Comparison of ENCODE assay signal across 22 mouse cellular contexts in the genomic region with DNA sequence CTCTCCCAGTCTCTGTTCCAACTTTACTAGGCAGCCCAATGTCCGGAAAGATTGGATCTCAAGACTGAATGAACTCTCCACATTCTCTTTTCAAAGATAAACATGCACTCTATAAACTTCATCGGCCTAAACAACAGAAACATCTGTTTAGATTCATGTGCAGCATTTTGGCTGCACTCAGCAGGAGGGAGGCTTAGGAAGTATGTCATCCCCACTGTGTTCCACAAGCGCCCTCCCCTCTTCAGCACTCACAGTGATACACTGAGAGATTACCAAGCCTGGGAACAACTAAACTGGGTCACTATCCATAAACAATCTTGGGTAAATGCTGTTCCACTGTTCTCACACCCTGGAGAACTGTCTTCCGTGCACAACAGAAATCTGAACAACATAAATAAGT.
DNase-seq lines count a peak whose midpoint lies in the region; ATAC-seq and TF ChIP-seq lines count a peak whose summit lies in the region.
"Had no signal": no experiment of that assay in that cellular context is flagged by ENCODE, and none has a peak within 500 bp of the region (broad histone marks: within the 10 kb centered on the region; RNA-seq: fewer than 3 reads in every experiment).

No protein-coding gene starts in this region.

- TF ChIP-seq POLR2A in lung, adult 2 months (IDR thresholded peaks at IDR 0.05; ENCODE audit: borderline replicate concordance, extremely low read depth, low read depth, low read length) = no peak

- H3K9me3 ChIP-seq in heart, postnatal 0 days (replicated peaks; ENCODE audit: control insufficient read depth, low read length) = no peaks in the 10 kb centered on the region
- H3K9me3 ChIP-seq in heart, embryonic 10.5 days = no peaks in the 10 kb centered on the region
- no peaks in the 10 kb centered on the region for H3K9me3 ChIP-seq in lung, embryonic 14.5 days (ENCODE audit: low read depth, low read length)
- H3K9me3 ChIP-seq in intestine, embryonic 16.5 days (ENCODE audit: control insufficient read depth, low read length) = no peaks in the 10 kb centered on the region
- H3K9me3 ChIP-seq in stomach, embryonic 14.5 days (ENCODE audit: control insufficient read depth, low read depth, low read length) = no peaks in the 10 kb centered on the region
- H3K9me3 ChIP-seq: heart, embryonic 13.5 days; hindbrain, embryonic 12.5 days; limb, embryonic 10.5 days; liver, embryonic 13.5 days; megakaryocyte, embryonic 14.5 days; midbrain, embryonic 15.5 days had no signal

- H3K9ac ChIP-seq in heart, postnatal 0 days (replicated peaks; ENCODE audit: low read depth, low read length) = no peak overlapping the region
- no peak overlapping the region for H3K9ac ChIP-seq in lung, embryonic 14.5 days
- no peak overlapping the region for H3K9ac ChIP-seq in intestine, embryonic 16.5 days (ENCODE audit: low read depth, low read length)
- no peak overlapping the region for H3K9ac ChIP-seq in stomach, embryonic 14.5 days (replicated peaks; ENCODE audit: low read depth, low read length)
- H3K9ac ChIP-seq: heart, embryonic 13.5 days; hindbrain, embryonic 12.5 days; liver, embryonic 13.5 days; midbrain, embryonic 15.5 days had no signal

- TF ChIP-seq EP300 in heart, postnatal 0 days (IDR thresholded peaks at IDR 0.05; ENCODE audit: low read depth) = no peak

- no peak overlapping the region for H3K4me2 ChIP-seq in heart, postnatal 0 days (ENCODE audit: low read depth, low read length)
- H3K4me2 ChIP-seq in lung, embryonic 14.5 days = no peak overlapping the region
- no peak overlapping the region for H3K4me2 ChIP-seq in intestine, embryonic 16.5 days (ENCODE audit: low read depth, low read length)
- no peak overlapping the region for H3K4me2 ChIP-seq in stomach, embryonic 14.5 days (replicated peaks; ENCODE audit: low read depth, low read length)
- H3K4me2 ChIP-seq: heart, embryonic 13.5 days; hindbrain, embryonic 12.5 days; liver, embryonic 13.5 days; midbrain, embryonic 15.5 days had no signal

- TF ChIP-seq CTCF in heart, postnatal 0 days (IDR thresholded peaks at IDR 0.05; ENCODE audit: low read depth) = no peak
- TF ChIP-seq CTCF in lung, embryonic 14.5 days (IDR thresholded peaks at IDR 0.05; ENCODE audit: low read depth) = no peak
- no peak for TF ChIP-seq CTCF in lung, adult 2 months (IDR thresholded peaks at IDR 0.05; ENCODE audit: insufficient read depth, low read length)

- no peaks in the 10 kb centered on the region for H3K27me3 ChIP-seq in heart, postnatal 0 days (ENCODE audit: control insufficient read depth, insufficient read depth, low read length)
- H3K27me3 ChIP-seq in heart, embryonic 10.5 days (ENCODE audit: insufficient read depth, poor library complexity, severe bottlenecking) = no peaks in the 10 kb centered on the region
- no peaks in the 10 kb centered on the region for H3K27me3 ChIP-seq in lung, embryonic 14.5 days (ENCODE audit: insufficient read depth, low read length)
- H3K27me3 ChIP-seq in intestine, embryonic 16.5 days (replicated peaks; ENCODE audit: control insufficient read depth, insufficient read depth, low read length) = no peaks in the 10 kb centered on the region
- no peaks in the 10 kb centered on the region for H3K27me3 ChIP-seq in stomach, embryonic 14.5 days (ENCODE audit: control insufficient read depth, insufficient read depth, low read length)
- H3K27me3 ChIP-seq: heart, embryonic 13.5 days; hindbrain, embryonic 12.5 days; liver, embryonic 13.5 days; midbrain, embryonic 15.5 days had no signal

- H3K4me3 ChIP-seq in heart, postnatal 0 days (ENCODE audit: low read depth, low read length) = no peak overlapping the region
- no peak overlapping the region for H3K4me3 ChIP-seq in heart, embryonic 10.5 days
- H3K4me3 ChIP-seq in lung, embryonic 14.5 days (ENCODE audit: low read depth, low read length) = no peak overlapping the region
- H3K4me3 ChIP-seq in lung, adult 2 months (replicated peaks; ENCODE audit: extremely low read depth, low read depth, low read length) = no peak overlapping the region
- no peak overlapping the region for H3K4me3 ChIP-seq in intestine, embryonic 16.5 days (ENCODE audit: low read length)
- no peak overlapping the region for H3K4me3 ChIP-seq in stomach, embryonic 14.5 days (ENCODE audit: low read depth, low read length)
- H3K4me3 ChIP-seq: erythroblast, embryonic 14.5 days; heart, embryonic 13.5 days; hindbrain, embryonic 12.5 days; layer of hippocampus, adult 2 months; left cerebral cortex, adult 2 months; limb, embryonic 10.5 days; liver, embryonic 13.5 days; megakaryocyte, embryonic 14.5 days; midbrain, embryonic 15.5 days had no signal

- 62% methylated on average over 4 of the region's 4 CpGs for WGBS in heart, postnatal 0 days
- 72% methylated on average over 4 of the region's 4 CpGs for WGBS in heart, embryonic 10.5 days
- 37% methylated on average over 4 of the region's 4 CpGs for WGBS in lung, embryonic 14.5 days
- 47% methylated on average over 4 of the region's 4 CpGs for WGBS in lung, adult 2 months
- 54% methylated on average over 4 of the region's 4 CpGs for WGBS in intestine, embryonic 16.5 days
- WGBS in stomach, embryonic 14.5 days = 47% methylated on average over 4 of the region's 4 CpGs

- no peaks in the 10 kb centered on the region for H3K4me1 ChIP-seq in heart, postnatal 0 days (ENCODE audit: control insufficient read depth, insufficient read depth)
- no peaks in the 10 kb centered on the region for H3K4me1 ChIP-seq in heart, embryonic 10.5 days
- no peaks in the 10 kb centered on the region for H3K4me1 ChIP-seq in lung, embryonic 14.5 days (ENCODE audit: insufficient read depth)
- no peaks in the 10 kb centered on the region for H3K4me1 ChIP-seq in lung, adult 2 months (ENCODE audit: control insufficient read depth, insufficient read depth, low read length)
- H3K4me1 ChIP-seq in intestine, embryonic 16.5 days (ENCODE audit: control insufficient read depth, insufficient read depth, low read length) = no peaks in the 10 kb centered on the region
- no peaks in the 10 kb centered on the region for H3K4me1 ChIP-seq in stomach, embryonic 14.5 days (ENCODE audit: control insufficient read depth, insufficient read depth, low read length)
- H3K4me1 ChIP-seq: hindbrain, embryonic 12.5 days; limb, embryonic 10.5 days; liver, embryonic 13.5 days; midbrain, embryonic 15.5 days had no signal

- no peak for ATAC-seq in heart, postnatal 0 days (ENCODE audit: insufficient read depth, low read depth)
- peak; percentile 97 for ATAC-seq in lung, embryonic 14.5 days (ENCODE audit: insufficient read depth)
- ATAC-seq in intestine, embryonic 16.5 days = peak; percentile 88
- peak; percentile 72; the same call in 1 of the 2 replicates for ATAC-seq in stomach, embryonic 14.5 days (ENCODE audit: insufficient number of reproducible peaks, insufficient read depth, low FRiP score, low read depth)
- ATAC-seq: forebrain, embryonic 14.5 days; inflammation-experienced regulatory T-cells, adult 6 months; midbrain, embryonic 15.5 days had no signal

- no peaks in the 10 kb centered on the region for H3K36me3 ChIP-seq in heart, postnatal 0 days (replicated peaks; ENCODE audit: control insufficient read depth, insufficient read depth, low read length)
- H3K36me3 ChIP-seq in heart, embryonic 10.5 days = no peaks in the 10 kb centered on the region
- no peaks in the 10 kb centered on the region for H3K36me3 ChIP-seq in lung, embryonic 14.5 days (ENCODE audit: insufficient read depth)
- H3K36me3 ChIP-seq in intestine, embryonic 16.5 days (ENCODE audit: control insufficient read depth, insufficient read depth, low read length) = no peaks in the 10 kb centered on the region
- H3K36me3 ChIP-seq in stomach, embryonic 14.5 days (ENCODE audit: control insufficient read depth, insufficient read depth, low read length) = no peaks in the 10 kb centered on the region
- H3K36me3 ChIP-seq: heart, embryonic 13.5 days; hindbrain, embryonic 12.5 days; limb, embryonic 10.5 days; liver, embryonic 13.5 days; midbrain, embryonic 15.5 days had no signal

- DNase-seq in heart, postnatal 0 days (ENCODE audit: low spot score) = peak; percentile 8
- DNase-seq in heart, embryonic 10.5 days (ENCODE audit: low spot score) = no peak
- peak; percentile 70 for DNase-seq in lung, embryonic 14.5 days
- DNase-seq in lung, adult 2 months = no peak
- DNase-seq in right cerebral cortex, postnatal 25 days = no peak
- DNase-seq in natural killer cell, adult 2 months (ENCODE audit: low spot score in 2 of 2) = no peak
- DNase-seq: adrenal gland, postnatal 14 days; cerebellum, adult 18-20 months; cerebellum, postnatal 36 days; liver, embryonic 13.5 days had no signal

- no peak overlapping the region for H3K27ac ChIP-seq in heart, postnatal 0 days (ENCODE audit: low read depth)
- H3K27ac ChIP-seq in heart, embryonic 10.5 days = no peak overlapping the region
- no peak overlapping the region for H3K27ac ChIP-seq in lung, embryonic 14.5 days (ENCODE audit: low read depth)
- no peak overlapping the region for H3K27ac ChIP-seq in intestine, embryonic 16.5 days (ENCODE audit: low read length)
- H3K27ac ChIP-seq in stomach, embryonic 14.5 days (ENCODE audit: low read length) = no peak overlapping the region; the same call in 1 of the 2 replicates
- H3K27ac ChIP-seq: heart, embryonic 13.5 days; hindbrain, embryonic 12.5 days; layer of hippocampus, adult 2 months; left cerebral cortex, adult 2 months; limb, embryonic 10.5 days; liver, embryonic 13.5 days; midbrain, embryonic 15.5 days had no signal

Comparison
In these comparisons a context has a peak if more than half of its experiments do, and no peak if none do; other contexts are left out.
1. DNase-seq: peak in heart, postnatal 0 days (single experiment) and lung, embryonic 14.5 days (single experiment); none in heart, embryonic 10.5 days (single experiment), lung, adult 2 months (single experiment), right cerebral cortex, postnatal 25 days (single experiment) and natural killer cell, adult 2 months (0 of 2).